Mouse (Mus musculus) adrenal gland, postnatal 0 days (tissue): ENCODE measurements around the gene Aplp1. TPM values are rescaled to one million over a fixed set of nuclear protein-coding genes. Genes with fewer than 3 reads are reported as not detected.

Source experiments
- polyA plus RNA-seq: library from polyadenylated mRNA; unstranded; fragments of >200 nt; fragmentation: Nextera tagmentation; extraction: Ambion mirVana; gene quantifications from 2 replicates; pipeline ENCODE4 v1.2.1, GENCODE M21; 2015

Aplp1 gene
- 66.4 and 132 TPM in 2 replicates for polyA plus RNA-seq

GRCm38 (mm10) chr7:30444971-30445751 lies at the start of gene Aplp1:
Gene Aplp1, minus strand, starts transcription at chr7:30445535.

GRCm38 (mm10) chr7:30493401-30493931 lies 48.1 kb upstream of the Aplp1 start, which contains the start of gene Prodh2:
Gene Prodh2, plus strand, starts transcription at chr7:30493622.

GRCm38 (mm10) chr7:30457629-30458330 lies 12.4 kb upstream of the Aplp1 start, which contains the start of the genes Kirrel2 and Nphs1:
Gene Kirrel2, minus strand, starts transcription at chr7:30457690.
Gene Nphs1, plus strand, starts transcription at chr7:30458315.

GRCm38 (mm10) chr7:30421175-30421889 lies 24.0 kb downstream of the Aplp1 start, which contains the start of gene Nfkbid:
Gene Nfkbid, plus strand, starts transcription at chr7:30421732.

GRCm38 (mm10) chr7:30419561-30420499 lies 25.5 kb downstream of the Aplp1 start, which contains the start of gene Hcst:
Gene Hcst, minus strand, starts transcription at chr7:30419854.

GRCm38 (mm10) chr7:30413596-30413995 lies 31.7 kb downstream of the Aplp1 start, which contains the start of gene Tyrobp:
Gene Tyrobp, plus strand, starts transcription at chr7:30413760.

Other genes starting within 250 kb of the Aplp1 start
- gene Capns1, start 246.7 kb downstream of the Aplp1 start, polyA plus RNA-seq: 132 and 167 TPM in 2 replicates
- 136 and 153 TPM in 2 replicates for gene Polr2i, start 213.6 kb downstream of the Aplp1 start, polyA plus RNA-seq
- 167 and 170 TPM in 2 replicates for gene Tbcb, start 213.3 kb downstream of the Aplp1 start, polyA plus RNA-seq
- not detected in 2 replicates for gene Ovol3, start 209.8 kb downstream of the Aplp1 start, polyA plus RNA-seq
- 0.43 and 0.65 TPM in 2 replicates for gene Thap8, start 165.4 kb downstream of the Aplp1 start, polyA plus RNA-seq
- 2.7 and 3.7 TPM in 2 replicates for gene Wdr62, start 165.1 kb downstream of the Aplp1 start, polyA plus RNA-seq
- 23.7 and 60.5 TPM in 2 replicates for gene Clip3, start 153.8 kb downstream of the Aplp1 start, polyA plus RNA-seq
- 67.9 and 101 TPM in 2 replicates for gene Alkbh6, start 136.8 kb downstream of the Aplp1 start, polyA plus RNA-seq
- 10.1 and 17.2 TPM in 2 replicates for gene Syne4, start 130.7 kb downstream of the Aplp1 start, polyA plus RNA-seq
- gene E130208F15Rik, start 123.8 kb downstream of the Aplp1 start, polyA plus RNA-seq: 1.7 and 4.2 TPM in 2 replicates
- 19.9 and 24.4 TPM in 2 replicates for gene Sdhaf1, start 121.6 kb downstream of the Aplp1 start, polyA plus RNA-seq
- gene Lrfn3, start 82.8 kb downstream of the Aplp1 start, polyA plus RNA-seq: 7.0 and 8.6 TPM in 2 replicates
- 130 and 219 TPM in 2 replicates for gene Tyrobp, start 31.8 kb downstream of the Aplp1 start, polyA plus RNA-seq
- gene Hcst, start 25.7 kb downstream of the Aplp1 start, polyA plus RNA-seq: 6.9 and 9.5 TPM in 2 replicates
- gene Nfkbid, start 23.8 kb downstream of the Aplp1 start, polyA plus RNA-seq: 0.88 and 1.7 TPM in 2 replicates
- not detected in 2 replicates for gene Kirrel2, start 12.2 kb upstream of the Aplp1 start, polyA plus RNA-seq
- 0.10 and 0.17 TPM in 2 replicates for gene Nphs1, start 12.8 kb upstream of the Aplp1 start, polyA plus RNA-seq
- gene Prodh2, start 48.1 kb upstream of the Aplp1 start, polyA plus RNA-seq: 3.3 and 7.4 TPM in 2 replicates
- 5.8 and 11.5 TPM in 2 replicates for gene Arhgap33, start 89.5 kb upstream of the Aplp1 start, polyA plus RNA-seq
- gene Hspb6, start 106.6 kb upstream of the Aplp1 start, polyA plus RNA-seq: 21.9 and 51.7 TPM in 2 replicates
- 5.8 and 6.8 TPM in 2 replicates for gene Proser3, start 106.8 kb upstream of the Aplp1 start, polyA plus RNA-seq
- gene Lin37, start 114.3 kb upstream of the Aplp1 start, polyA plus RNA-seq: 57.6 and 67.2 TPM in 2 replicates
- gene U2af1l4, start 117.8 kb upstream of the Aplp1 start, polyA plus RNA-seq: 83.5 and 101 TPM in 2 replicates
- 2.8 and 5.1 TPM in 2 replicates for gene Gm49396, start 117.8 kb upstream of the Aplp1 start, polyA plus RNA-seq
- gene Psenen, start 118.1 kb upstream of the Aplp1 start, polyA plus RNA-seq: 179 and 205 TPM in 2 replicates
- gene Igflr1, start 119.9 kb upstream of the Aplp1 start, polyA plus RNA-seq: 0.72 and 1.8 TPM in 2 replicates
- gene Kmt2b, start 143.2 kb upstream of the Aplp1 start, polyA plus RNA-seq: 3.7 and 4.5 TPM in 2 replicates
- gene Zbtb32, start 153.4 kb upstream of the Aplp1 start, polyA plus RNA-seq: 0.11 and 0.51 TPM in 2 replicates
- gene Upk1a, start 167.3 kb upstream of the Aplp1 start, polyA plus RNA-seq: 0.55 and 0.79 TPM in 2 replicates
- gene Cox6b1, start 180.6 kb upstream of the Aplp1 start, polyA plus RNA-seq: 1,273 and 1,293 TPM in 2 replicates
- gene Etv2, start 190.3 kb upstream of the Aplp1 start, polyA plus RNA-seq: not detected in 2 replicates
- gene Rbm42, start 204.8 kb upstream of the Aplp1 start, polyA plus RNA-seq: 83.9 and 102 TPM in 2 replicates
- 14.3 and 19.0 TPM in 2 replicates for gene Haus5, start 219.5 kb upstream of the Aplp1 start, polyA plus RNA-seq
- gene Pmis2, start 226.1 kb upstream of the Aplp1 start, polyA plus RNA-seq: not detected in 2 replicates